Comparison of ENCODE assay signal across 7 mouse cellular contexts in the genomic region with DNA sequence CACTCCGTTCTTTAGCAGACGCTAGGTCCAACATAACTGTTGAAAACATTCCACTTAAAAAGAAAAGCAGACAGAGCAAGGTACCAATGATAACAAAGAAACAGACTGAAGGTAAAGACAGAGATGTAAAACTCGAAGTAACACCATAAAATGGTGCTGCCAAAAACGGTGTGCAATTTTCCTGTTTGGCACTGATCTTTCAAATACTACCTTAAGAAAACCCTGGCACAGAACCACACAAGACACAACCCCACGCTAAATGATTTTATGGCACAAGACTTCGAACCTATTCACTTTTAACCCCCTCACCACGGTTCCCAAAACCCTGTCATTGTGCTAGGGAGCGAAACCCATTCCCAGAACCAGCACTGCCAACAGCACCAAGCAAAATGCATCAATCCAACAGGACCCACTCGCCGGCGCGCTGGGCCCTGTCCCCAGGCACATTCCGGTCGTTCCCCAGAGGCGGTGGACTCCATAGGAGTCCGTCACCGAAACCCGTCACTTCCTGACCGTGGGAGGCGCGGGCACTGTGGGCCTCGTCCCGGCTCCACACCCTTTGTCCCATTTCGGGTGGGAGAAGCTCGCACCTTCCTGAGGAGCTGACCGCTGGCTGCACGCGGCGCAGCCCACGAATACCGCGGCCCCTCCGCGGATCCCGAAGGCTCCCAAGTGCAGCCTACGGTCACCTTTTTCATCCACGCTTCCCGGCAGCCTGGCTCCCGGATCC. TPM values are rescaled to one million over a fixed set of nuclear protein-coding genes. Genes with fewer than 3 reads are reported as not detected.
DNase-seq lines count a peak whose midpoint lies in the region; ATAC-seq and TF ChIP-seq lines count a peak whose summit lies in the region.

No protein-coding gene starts in this region.

- no peaks in the 10 kb centered on the region for H3K9me3 ChIP-seq in forebrain, embryonic 12.5 days
- H3K9me3 ChIP-seq in heart, postnatal 0 days (replicated peaks; ENCODE audit: control insufficient read depth, low read length): no peaks in the 10 kb centered on the region

- peaks cover 20% of the 10 kb centered on the region for H3K36me3 ChIP-seq in forebrain, embryonic 12.5 days (replicated peaks)
- H3K36me3 ChIP-seq in heart, postnatal 0 days (replicated peaks; ENCODE audit: control insufficient read depth, insufficient read depth, low read length): peaks cover 22% of the 10 kb centered on the region

- peak; percentile 3 for ATAC-seq in forebrain, embryonic 12.5 days (ENCODE audit: low FRiP score)
- ATAC-seq in heart, postnatal 0 days (ENCODE audit: insufficient read depth, low read depth): peak; percentile 22

- H3K4me2 ChIP-seq in forebrain, embryonic 12.5 days: peak overlapping the region; percentile 95
- peak overlapping the region; percentile 83 for H3K4me2 ChIP-seq in heart, postnatal 0 days (ENCODE audit: low read depth, low read length)

- peak; percentile 75 for DNase-seq in MN1 (ENCODE audit: low spot score)
- DNase-seq in adrenal gland, postnatal 4 days (ENCODE audit: low spot score in 2 of 2): peak; percentile 11 to 23
- DNase-seq in heart, postnatal 0 days (ENCODE audit: low spot score): peak; percentile 48
- peak; percentile 26 to 35 for DNase-seq in layer of hippocampus, adult 18-20 months (ENCODE audit: low spot score in 2 of 2)
- peak; percentile 61 for DNase-seq in lung, postnatal 10 days
- peak; percentile 63 for DNase-seq in right cerebral cortex, postnatal 25 days

- peak overlapping the region; percentile 94 for H3K9ac ChIP-seq in forebrain, embryonic 12.5 days
- peak overlapping the region; percentile 96 for H3K9ac ChIP-seq in heart, postnatal 0 days (replicated peaks; ENCODE audit: low read depth, low read length)

- peak overlapping the region; percentile 80 for H3K27ac ChIP-seq in forebrain, embryonic 12.5 days
- peak overlapping the region; percentile 88 for H3K27ac ChIP-seq in heart, postnatal 0 days (ENCODE audit: low read depth)

- no peak for TF ChIP-seq EP300 in heart, postnatal 0 days (IDR thresholded peaks at IDR 0.05; ENCODE audit: low read depth)

- no peak for TF ChIP-seq CTCF in heart, postnatal 0 days (IDR thresholded peaks at IDR 0.05; ENCODE audit: low read depth)

- peaks cover 15% of the 10 kb centered on the region for H3K4me1 ChIP-seq in forebrain, embryonic 12.5 days
- peaks cover 9% of the 10 kb centered on the region for H3K4me1 ChIP-seq in heart, postnatal 0 days (ENCODE audit: control insufficient read depth, insufficient read depth)

- WGBS in forebrain, embryonic 12.5 days: under 1% methylated on average over 39 of the region's 39 CpGs
- WGBS in heart, postnatal 0 days: under 1% methylated on average over 38 of the region's 39 CpGs

- peak overlapping the region; percentile 100 for H3K4me3 ChIP-seq in forebrain, embryonic 12.5 days (replicated peaks)
- H3K4me3 ChIP-seq in heart, postnatal 0 days (ENCODE audit: low read depth, low read length): peak overlapping the region; percentile 76

- no peaks in the 10 kb centered on the region for H3K27me3 ChIP-seq in forebrain, embryonic 12.5 days
- no peaks in the 10 kb centered on the region for H3K27me3 ChIP-seq in heart, postnatal 0 days (ENCODE audit: control insufficient read depth, insufficient read depth, low read length)

RNA-seq across cellular contexts. Expression of gene Cramp1l, which starts 0.6 kb away (rescaled TPM):
- total RNA-seq in adrenal gland, postnatal 4 days (2021): 10 to 100 TPM; 26.3 to 31.8 TPM
- polyA plus RNA-seq in forebrain, embryonic 12.5 days (2016; fragmentation: Nextera tagmentation; extraction: Ambion mirVana): 12.8 and 14.6 TPM in 2 replicates
- total RNA-seq in heart, postnatal 0 days (2014; rRNA removed; ENCODE audit: low replicate concordance): 12.0 and 13.5 TPM in 2 replicates
- polyA plus RNA-seq in heart, postnatal 0 days (2015; fragmentation: Nextera tagmentation; extraction: Ambion mirVana): 2.2 and 2.4 TPM in 2 replicates
- 10 to 100 TPM; 27.2 to 27.8 TPM for total RNA-seq in layer of hippocampus, adult 18-20 months (2021)

RNA-seq across cellular contexts. Expression of gene Ift140, which starts 0.9 kb away (rescaled TPM):
- 10 to 100 TPM; 25.7 to 34.2 TPM for total RNA-seq in adrenal gland, postnatal 4 days (2021)
- polyA plus RNA-seq in forebrain, embryonic 12.5 days (2016; fragmentation: Nextera tagmentation; extraction: Ambion mirVana): 28.1 and 31.8 TPM in 2 replicates
- total RNA-seq in heart, postnatal 0 days (2014; rRNA removed; ENCODE audit: low replicate concordance): 11.7 and 13.4 TPM in 2 replicates
- 4.0 and 4.6 TPM in 2 replicates for polyA plus RNA-seq in heart, postnatal 0 days (2015; fragmentation: Nextera tagmentation; extraction: Ambion mirVana)
- total RNA-seq in layer of hippocampus, adult 18-20 months (2021): 10 to 100 TPM; 21.2 to 23.2 TPM

RNA-seq across cellular contexts. Expression of gene Jpt2, which starts 54.5 kb away (rescaled TPM):
- 10 to 100 TPM; 58.7 to 65.9 TPM for total RNA-seq in adrenal gland, postnatal 4 days (2021)
- polyA plus RNA-seq in forebrain, embryonic 12.5 days (2016; fragmentation: Nextera tagmentation; extraction: Ambion mirVana): 304 and 312 TPM in 2 replicates
- 22.4 and 46.5 TPM in 2 replicates for total RNA-seq in heart, postnatal 0 days (2014; rRNA removed; ENCODE audit: low replicate concordance)
- 21.2 and 24.4 TPM in 2 replicates for polyA plus RNA-seq in heart, postnatal 0 days (2015; fragmentation: Nextera tagmentation; extraction: Ambion mirVana)
- total RNA-seq in layer of hippocampus, adult 18-20 months (2021): 1 to 10 TPM; 5.9 to 6.4 TPM

Comparison
In these comparisons a context has a peak if more than half of its experiments do, and no peak if none do; other contexts are left out.
1. Peak in every context shown above with its lines: DNase-seq, ATAC-seq, H3K4me3 ChIP-seq and H3K27ac ChIP-seq.
2. DNase-seq: peak in every context shown above with its lines; median percentile 75 in MN1; 63 in right cerebral cortex, postnatal 25 days; 61 in lung, postnatal 10 days; 48 in heart, postnatal 0 days; 30 in layer of hippocampus, adult 18-20 months; 17 in adrenal gland, postnatal 4 days.